Mouse (Mus musculus) forebrain, embryonic 16.5 days (tissue): ENCODE results near the gene Lypd6. TPM values are rescaled to one million over a fixed set of nuclear protein-coding genes. Genes with fewer than 3 reads are reported as not detected.

Source experiments
- ATAC-seq: fragments of 200-750 bp; cut with Nextera tagmentation; 2 replicates; pipeline ENCODE4 v1.8.0; 2017; ENCODE audit warnings: mild to moderate bottlenecking, moderate library complexity
- H3K27ac ChIP-seq: fragments of 300-500 bp; sonication (generic); 2 replicates; pipeline ENCODE4 v1.5.1; 2014; ENCODE audit warnings: low read length, control low read depth
- H3K27me3 ChIP-seq: fragments of 300-500 bp; sonication (generic); replicated peaks from 2 replicates; pipeline ENCODE4 v1.6.1; 2014; ENCODE audit warnings: low read length; ENCODE audit not compliant: control insufficient read depth, insufficient read depth
- H3K36me3 ChIP-seq: fragments of 300-500 bp; sonication (generic); 2 replicates; pipeline ENCODE4 v1.6.1; 2014; ENCODE audit not compliant: control insufficient read depth, insufficient read depth
- H3K4me1 ChIP-seq: fragments of 300-500 bp; sonication (generic); replicated peaks from 2 replicates; pipeline ENCODE4 v1.6.1; 2014; ENCODE audit warnings: low read length; ENCODE audit not compliant: control insufficient read depth, insufficient read depth
- H3K4me2 ChIP-seq: fragments of 300-500 bp; sonication (generic); 2 replicates; pipeline ENCODE4 v1.6.1; 2014; ENCODE audit warnings: mild to moderate bottlenecking, low read length, control low read depth
- H3K4me3 ChIP-seq: fragments of 300-500 bp; sonication (generic); replicated peaks from 2 replicates; pipeline ENCODE4 v1.5.1; 2014; ENCODE audit warnings: mild to moderate bottlenecking, low read length, control low read depth
- H3K9ac ChIP-seq: fragments of 300-500 bp; sonication (generic); replicated peaks from 2 replicates; pipeline ENCODE4 v1.6.1; 2014; ENCODE audit warnings: low read depth, low read length, control low read depth
- H3K9me3 ChIP-seq: fragments of 300-500 bp; sonication (generic); 2 replicates; pipeline ENCODE4 v1.6.1; 2016; ENCODE audit warnings: low read length; ENCODE audit not compliant: control insufficient read depth
- WGBS: fragments of 180-500 bp; shearing (Covaris S2); extraction: QIAGEN DNeasy Blood & Tissue Kit; methylation state at CpG from one replicate; pipeline ENCODE4 v1.1.7; 2014; 5-methylcytosine and 5-hydroxymethylcytosine counted together
- polyA plus RNA-seq: library from polyadenylated mRNA; unstranded; fragments of >200 nt; fragmentation: Nextera tagmentation; extraction: Ambion mirVana; gene quantifications from 2 replicates; pipeline ENCODE4 v1.2.1, GENCODE M21; 2015

The Lypd6 gene
- polyA plus RNA-seq, 1 experiment from 2014 or later: 14.3 TPM

- no peak for ATAC-seq
- Histone ChIP-seq H3K9me3 (no peaks in the 10 kb centered on the region), H3K27me3 (no peaks in the 10 kb centered on the region), H3K27ac (peak overlapping the region; percentile 10; the same call in 1 of the 2 replicates), H3K9ac (peak overlapping the region; percentile 71), H3K4me3 (peak overlapping the region; percentile 60), H3K4me2 (peak overlapping the region; percentile 97), H3K36me3 (no peaks in the 10 kb centered on the region), H3K4me1 (peaks cover 20% of the 10 kb centered on the region)
- 1% methylated on average over 14 of the region's 14 CpGs for WGBS
Measured at GRCm38 (mm10) chr2:50065902-50066245, 355 bp upstream of the Lypd6 start.

GRCm38 (mm10) chr2:50066968-50067315, 713 bp downstream of the Lypd6 start:
- Histone ChIP-seq H3K9ac (peak overlapping the region; percentile 71), H3K4me2 (peak overlapping the region; percentile 97), H3K9me3 (no peaks in the 10 kb centered on the region), H3K27ac (no peak overlapping the region), H3K27me3 (no peaks in the 10 kb centered on the region), H3K36me3 (no peaks in the 10 kb centered on the region), H3K4me1 (peaks cover 20% of the 10 kb centered on the region), H3K4me3 (peak overlapping the region; percentile 60)
- WGBS: under 1% methylated on average over 9 of the region's 9 CpGs
- ATAC-seq: no peak

GRCm38 (mm10) chr2:50069571-50070295, 3.5 kb downstream of the Lypd6 start:
- Histone ChIP-seq H3K4me3 (no peak overlapping the region), H3K27ac (no peak overlapping the region), H3K27me3 (no peaks in the 10 kb centered on the region), H3K9me3 (no peaks in the 10 kb centered on the region), H3K4me2 (no peak overlapping the region), H3K36me3 (no peaks in the 10 kb centered on the region), H3K4me1 (peaks cover 20% of the 10 kb centered on the region), H3K9ac (no peak overlapping the region)
- WGBS: 51% methylated on average over 13 of the region's 13 CpGs
- ATAC-seq: no peak

GRCm38 (mm10) chr2:50072158-50072557, 5.9 kb downstream of the Lypd6 start:
- H3K36me3 ChIP-seq: no peaks in the 10 kb centered on the region
- WGBS: 91% methylated on average over 4 of the region's 4 CpGs
- no peak overlapping the region for H3K9ac ChIP-seq
- no peak overlapping the region for H3K4me2 ChIP-seq
- H3K27ac ChIP-seq: no peak overlapping the region
- no peak for ATAC-seq
- no peaks in the 10 kb centered on the region for H3K27me3 ChIP-seq
- H3K4me3 ChIP-seq: no peak overlapping the region
- no peaks in the 10 kb centered on the region for H3K9me3 ChIP-seq
- H3K4me1 ChIP-seq: peaks cover 11% of the 10 kb centered on the region

DNA sequence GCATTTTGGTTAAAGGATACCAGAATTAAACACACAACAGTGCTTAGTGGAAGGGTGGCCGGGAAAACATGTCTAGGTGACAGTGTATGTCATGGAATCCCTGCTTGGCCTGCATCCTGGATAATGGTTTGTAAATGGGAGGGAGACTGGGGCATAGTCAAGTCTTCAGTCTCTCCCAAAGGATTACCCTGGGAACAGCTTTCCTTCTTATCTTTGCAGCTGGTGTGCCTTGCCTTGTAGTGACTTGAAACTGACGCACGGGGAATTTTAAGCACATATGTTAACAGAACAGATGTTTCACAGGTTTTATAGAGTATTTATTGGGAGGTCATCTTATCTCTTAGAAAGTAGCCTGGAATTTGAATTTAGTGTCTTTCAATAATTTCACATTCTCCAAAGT, 18.5 kb downstream of the Lypd6 start:
- 0 out of 2 replicates have a peak, but pooled peaks cover 2% of the 10 kb centered on the region for H3K4me1 ChIP-seq
- WGBS: 79% methylated on average over 3 of the region's 3 CpGs

GRCm38 (mm10) chr2:50087761-50088160, 21.5 kb downstream of the Lypd6 start:
- no peak overlapping the region for H3K27ac ChIP-seq
- no peaks in the 10 kb centered on the region for H3K9me3 ChIP-seq
- no peak overlapping the region for H3K4me3 ChIP-seq
- no peak overlapping the region for H3K9ac ChIP-seq
- H3K4me2 ChIP-seq: no peak overlapping the region
- H3K27me3 ChIP-seq: no peaks in the 10 kb centered on the region
- H3K36me3 ChIP-seq: no peaks in the 10 kb centered on the region
- 0 out of 2 replicates have a peak, but pooled peaks have one; percentile 40 for ATAC-seq
- peaks cover 2% of the 10 kb centered on the region; the same call in 1 of the 2 replicates for H3K4me1 ChIP-seq
- 14% methylated on average over 3 of the region's 3 CpGs for WGBS

More for the DNA sequence above, 18.5 kb downstream of the Lypd6 start:
- no peak for ATAC-seq
- Histone ChIP-seq H3K9me3 (no peaks in the 10 kb centered on the region), H3K4me3 (no peak overlapping the region), H3K4me2 (no peak overlapping the region), H3K9ac (no peak overlapping the region), H3K36me3 (no peaks in the 10 kb centered on the region), H3K27me3 (no peaks in the 10 kb centered on the region), H3K27ac (no peak overlapping the region)

GRCm38 (mm10) chr2:50096336-50096735, 30.1 kb downstream of the Lypd6 start:
- H3K9me3 ChIP-seq: no peaks in the 10 kb centered on the region
- WGBS: 38% methylated on average over 3 of the region's 3 CpGs
- no peak overlapping the region for H3K9ac ChIP-seq
- no peak overlapping the region for H3K4me3 ChIP-seq
- no peak overlapping the region for H3K27ac ChIP-seq
- H3K27me3 ChIP-seq: no peaks in the 10 kb centered on the region
- peak; percentile 32; the same call in 1 of the 2 replicates for ATAC-seq
- H3K36me3 ChIP-seq: no peaks in the 10 kb centered on the region
- H3K4me1 ChIP-seq: peaks cover 17% of the 10 kb centered on the region
- no peak overlapping the region for H3K4me2 ChIP-seq

DNA sequence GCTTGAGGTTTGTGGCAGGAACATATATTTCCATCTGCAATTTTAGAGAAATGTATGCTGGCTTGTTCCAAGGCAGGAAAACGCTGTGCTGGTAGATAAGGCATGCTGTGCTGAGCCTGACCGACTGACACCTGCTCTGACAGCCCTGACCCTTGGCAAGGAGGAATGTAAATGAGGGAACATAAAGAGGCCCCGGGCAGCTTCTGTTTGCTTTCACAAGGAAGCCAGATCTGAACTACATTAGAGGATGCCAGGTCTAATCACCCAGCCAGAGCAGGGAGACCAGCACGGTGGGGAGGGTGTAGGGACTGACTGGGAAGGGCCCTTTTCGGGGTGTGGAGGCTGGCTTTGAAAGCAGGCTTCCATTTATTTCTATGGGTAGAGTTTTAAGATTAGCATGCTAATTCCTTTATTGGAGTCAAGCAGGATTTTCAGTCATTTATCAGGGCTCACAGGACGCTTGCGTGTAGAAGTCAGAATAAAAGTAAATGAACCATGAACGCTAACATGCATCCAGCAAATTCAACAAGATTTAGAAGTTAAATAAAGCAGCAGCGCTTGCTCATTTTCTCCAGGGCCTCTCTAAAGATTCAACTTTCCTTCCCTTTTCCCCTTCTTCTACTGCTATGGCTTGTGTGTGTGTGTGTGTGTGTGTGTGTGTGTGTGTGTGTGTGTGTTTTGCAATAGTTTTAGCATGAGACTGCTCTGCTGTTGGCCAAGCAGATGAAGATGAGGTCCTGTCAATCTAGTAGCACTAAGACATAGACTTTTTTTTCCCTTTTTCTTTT, 34.3 kb downstream of the Lypd6 start:
- Histone ChIP-seq H3K36me3 (no peaks in the 10 kb centered on the region), H3K27me3 (no peaks in the 10 kb centered on the region), H3K27ac (no peak overlapping the region), H3K4me1 (peaks cover 17% of the 10 kb centered on the region), H3K4me2 (no peak overlapping the region), H3K9ac (no peak overlapping the region), H3K9me3 (no peaks in the 10 kb centered on the region), H3K4me3 (no peak overlapping the region)
- peak; percentile 79 for ATAC-seq
- 16% methylated on average over 9 of the region's 9 CpGs for WGBS

GRCm38 (mm10) chr2:50101152-50101450, 34.9 kb downstream of the Lypd6 start:
- Histone ChIP-seq H3K9ac (no peak overlapping the region), H3K27ac (no peak overlapping the region), H3K4me3 (no peak overlapping the region), H3K27me3 (no peaks in the 10 kb centered on the region), H3K36me3 (no peaks in the 10 kb centered on the region), H3K9me3 (no peaks in the 10 kb centered on the region), H3K4me1 (peaks cover 17% of the 10 kb centered on the region), H3K4me2 (no peak overlapping the region)
- ATAC-seq: no peak
- WGBS: 93% methylated on average over 1 of the region's 1 CpGs
